Mouse (Mus musculus) heart, postnatal 0 days (tissue): ENCODE results near the gene 4931440F15Rik.

Source experiments
- CTCF ChIP-seq: IDR thresholded peaks from 2 replicates; pipeline ENCODE4 v1.5.1; 2016; ENCODE audit warnings: antibody characterized with exemption, control low read depth, low read depth
- EP300 ChIP-seq: IDR thresholded peaks from 2 replicates; pipeline ENCODE4 v1.6.1; 2016; ENCODE audit warnings: antibody characterized with exemption, low read depth

DNA sequence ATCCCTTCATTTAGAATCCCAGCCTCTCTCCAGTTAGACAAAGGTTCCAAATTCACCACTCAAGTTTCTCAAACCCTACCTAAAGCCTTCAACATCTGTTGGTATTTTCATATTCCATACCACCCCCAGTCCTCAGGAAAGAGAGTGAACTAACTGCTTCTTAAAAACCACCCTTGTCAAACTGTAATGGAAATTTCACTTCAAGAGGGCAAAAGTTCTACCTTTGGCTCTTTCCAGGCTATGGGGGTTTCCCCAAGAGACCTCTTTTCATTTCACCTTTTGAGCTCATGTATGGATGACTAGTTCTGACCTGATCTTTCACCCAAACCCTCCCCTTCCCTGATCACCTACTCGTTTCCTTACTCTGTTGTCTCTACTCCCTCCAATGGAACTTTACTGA, 25.6 kb downstream of the 4931440F15Rik start:
- no peak for TF ChIP-seq CTCF
- no peak for TF ChIP-seq EP300
